Mouse (Mus musculus): Measurements from ENCODE around the gene Gm26661. TPM values are rescaled to one million over a fixed set of nuclear protein-coding genes. Genes with fewer than 3 reads are reported as not detected.

Gm26661 gene
- total and polyA plus RNA-seq, 3 experiments, result not detected

DNA sequence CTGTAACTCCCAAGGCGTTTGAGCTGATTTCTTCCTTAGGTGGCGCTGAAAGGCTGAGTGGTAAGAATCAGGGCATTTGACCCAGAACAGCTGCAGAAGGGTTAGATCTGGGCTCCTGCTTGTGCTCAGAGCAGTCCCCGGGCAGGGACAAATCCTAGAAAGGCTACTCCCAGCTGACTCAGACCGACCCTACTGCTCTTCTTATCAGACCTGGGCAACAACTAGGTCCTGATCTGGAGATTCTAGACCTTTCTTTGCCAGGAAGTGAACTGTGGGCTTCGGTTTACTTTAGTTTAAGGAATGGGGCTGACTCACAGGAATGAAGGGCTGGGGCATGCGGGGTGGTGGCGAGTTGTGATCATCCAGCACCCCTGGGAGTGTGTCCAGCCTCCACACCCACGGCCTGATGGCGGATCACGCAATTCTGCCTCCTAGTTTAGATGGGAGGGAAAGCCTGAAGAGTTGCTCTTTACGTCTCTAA lies 17.2 kb downstream of the Gm26661 start:
- in situ Hi-C loops (cut with MboI; ENCODE audit: low pct_ligation_motif_present, low pct_unique_long_range_greater_than_20kb, low sequenced_read_pairs), result loop anchor here (25.0 kb wide), 1 partner anchor 504 kb away; the partner anchor contains the start of gene Fam107a
- TF ChIP-seq E2F4 (IDR thresholded peaks at IDR 0.05; ENCODE audit: insufficient replicate concordance, low read depth, low read length) (no peak), ETS1 (conservative IDR thresholded peaks at IDR 0.05; ENCODE audit: low read depth, low read length) (no peak), RAD21 (IDR thresholded peaks at IDR 0.05; ENCODE audit: low read depth, low read length) (peak; percentile 19), MAZ (IDR thresholded peaks at IDR 0.05; ENCODE audit: low read depth, low read length) (no peak), ZC3H11A (IDR thresholded peaks at IDR 0.05; ENCODE audit: low read depth, low read length) (no peak), NELFE (IDR thresholded peaks at IDR 0.05; ENCODE audit: low read depth, low read length) (no peak), KAT2A (IDR thresholded peaks at IDR 0.05; ENCODE audit: insufficient replicate concordance, low read length) (no peak), CTCF (conservative IDR thresholded peaks at IDR 0.05 in 1 of 2, IDR thresholded peaks at IDR 0.05 in 1 of 2; ENCODE audit: low read depth in 2 of 2, low read length in 2 of 2) (peak in 1 of 2 experiments; percentile 20; a peak in 1 of 4 replicates), BHLHE40 (IDR thresholded peaks at IDR 0.05; ENCODE audit: low read depth, low read length) (no peak)
- no peak overlapping the region for H3K4me3 ChIP-seq (replicated peaks in 1 of 3; ENCODE audit: low read depth in 2 of 3, low read length in 2 of 3, poor library complexity in 1 of 3)
- dilution Hi-C loops (cut with MboI; ENCODE audit: extremely low pct_ligation_motif_present, extremely low pct_unique_long_range_greater_than_20kb, low sequenced_read_pairs), result no loop called here
- no peak overlapping the region for H3K9ac ChIP-seq (ENCODE audit: insufficient read depth, low read depth)
- H3K36me3 ChIP-seq (replicated peaks in 1 of 2; ENCODE audit: control insufficient read depth in 1 of 2, insufficient read depth in 1 of 2, low read length in 1 of 2), result no peaks in the 10 kb centered on the region
- peaks cover 5 to 25% of the 10 kb centered on the region in 2 experiments for H3K4me1 ChIP-seq (ENCODE audit: control insufficient read depth in 1 of 2, insufficient read depth in 2 of 2)
- H3K27me3 ChIP-seq (replicated peaks), result no peaks in the 10 kb centered on the region
- no peaks in the 10 kb centered on the region for H3K9me3 ChIP-seq (replicated peaks; ENCODE audit: low read length)
- no peaks in the 10 kb centered on the region for H3K79me2 ChIP-seq (replicated peaks; ENCODE audit: control insufficient read depth, extremely low read depth, insufficient read depth, poor library complexity, severe bottlenecking)
- no peak overlapping the region for H3K4me2 ChIP-seq (ENCODE audit: insufficient read depth, low read depth, poor library complexity, severe bottlenecking)
- H3K27ac ChIP-seq (ENCODE audit: insufficient read depth, low read depth), result no peak overlapping the region
- DNase-seq (ENCODE audit: extremely low read depth), result no peak

DNA sequence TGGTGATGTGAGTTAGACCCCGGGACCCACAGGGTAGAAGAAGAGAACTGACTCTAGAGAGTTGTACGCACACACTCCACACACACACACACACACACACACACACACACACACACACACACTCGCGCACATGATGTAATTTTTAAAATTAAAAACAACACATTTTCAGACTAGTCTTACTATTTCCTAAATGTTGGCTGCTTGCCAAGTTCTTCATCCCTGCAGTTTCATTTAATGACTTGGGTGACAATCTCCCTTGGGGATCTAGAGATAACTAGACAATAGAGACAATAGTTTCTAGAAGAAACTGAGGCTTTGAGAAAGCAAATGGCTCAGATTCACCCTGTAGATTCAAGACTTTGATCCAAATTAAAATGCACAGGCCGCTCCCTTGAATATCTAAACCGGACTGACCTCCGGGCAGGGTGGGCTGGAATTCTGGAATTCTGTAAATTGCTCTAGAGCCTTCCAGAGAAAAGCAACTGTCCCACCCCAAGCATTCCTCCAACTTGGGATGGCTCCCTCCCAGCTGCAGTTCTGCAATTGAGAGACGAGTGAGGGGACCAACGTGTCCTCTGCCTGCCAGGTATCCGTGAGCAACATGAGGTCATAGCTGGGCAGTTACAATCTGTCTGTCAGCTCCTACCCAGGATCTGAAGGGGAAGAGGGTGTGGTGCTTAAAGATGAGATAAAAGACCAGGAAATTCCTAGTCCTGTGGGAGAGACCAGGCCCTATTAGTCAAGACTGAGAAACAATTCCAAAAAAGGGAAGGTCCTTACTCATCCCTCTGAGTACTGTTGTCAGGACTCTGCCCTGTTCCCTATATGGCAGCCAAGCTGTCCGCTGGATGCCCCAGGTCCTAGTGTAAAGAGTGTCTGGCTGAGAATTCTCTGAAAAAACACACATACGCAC lies 17.9 kb downstream of the Gm26661 start:
- H3K36me3 ChIP-seq (replicated peaks in 1 of 2; ENCODE audit: control insufficient read depth in 1 of 2, insufficient read depth in 1 of 2, low read length in 1 of 2), result no peaks in the 10 kb centered on the region
- dilution Hi-C loops (cut with MboI; ENCODE audit: extremely low pct_ligation_motif_present, extremely low pct_unique_long_range_greater_than_20kb, low sequenced_read_pairs), result no loop called here

More for the DNA sequence above, 17.9 kb downstream of the Gm26661 start:
- Histone ChIP-seq H3K27ac (ENCODE audit: insufficient read depth, low read depth) (no peak overlapping the region), H3K9ac (ENCODE audit: insufficient read depth, low read depth) (no peak overlapping the region), H3K4me3 (replicated peaks in 1 of 3; ENCODE audit: low read depth in 2 of 3, low read length in 2 of 3, poor library complexity in 1 of 3) (no peak overlapping the region), H3K4me1 (ENCODE audit: control insufficient read depth in 1 of 2, insufficient read depth in 2 of 2) (peaks cover 0 to 18% of the 10 kb centered on the region in 2 experiments; a peak in 2 of 4 replicates), H3K27me3 (replicated peaks) (no peaks in the 10 kb centered on the region), H3K4me2 (ENCODE audit: insufficient read depth, low read depth, poor library complexity, severe bottlenecking) (no peak overlapping the region), H3K79me2 (replicated peaks; ENCODE audit: control insufficient read depth, extremely low read depth, insufficient read depth, poor library complexity, severe bottlenecking) (no peaks in the 10 kb centered on the region), H3K9me3 (replicated peaks; ENCODE audit: low read length) (no peaks in the 10 kb centered on the region)
- no peak for DNase-seq (ENCODE audit: extremely low read depth)
- in situ Hi-C loops (cut with MboI; ENCODE audit: low pct_ligation_motif_present, low pct_unique_long_range_greater_than_20kb, low sequenced_read_pairs), result loop anchor here (25.0 kb wide), 1 partner anchor 503 kb away; the partner anchor contains the start of gene Fam107a
- TF ChIP-seq BHLHE40 (IDR thresholded peaks at IDR 0.05; ENCODE audit: low read depth, low read length), result no peak
- TF ChIP-seq ZNF384 (IDR thresholded peaks at IDR 0.05; ENCODE audit: low read depth, low read length), result no peak
- TF ChIP-seq GABPA (IDR thresholded peaks at IDR 0.05; ENCODE audit: insufficient replicate concordance, low read depth, low read length), result no peak
- no peak for TF ChIP-seq USF2 (conservative IDR thresholded peaks at IDR 0.05; ENCODE audit: low read depth, low read length)
- TF ChIP-seq ZMIZ1 (IDR thresholded peaks at IDR 0.05; ENCODE audit: low read depth, low read length), result no peak
- TF ChIP-seq IRF4 (IDR thresholded peaks at IDR 0.05; ENCODE audit: low read depth, low read length), result no peak
- TF ChIP-seq MAFK (IDR thresholded peaks at IDR 0.05; ENCODE audit: insufficient replicate concordance, low read length), result no peak
- TF ChIP-seq USF1 (IDR thresholded peaks at IDR 0.05; ENCODE audit: low read depth, low read length), result no peak
- no peak for TF ChIP-seq KAT2A (IDR thresholded peaks at IDR 0.05; ENCODE audit: insufficient replicate concordance, low read length)
- TF ChIP-seq RAD21 (IDR thresholded peaks at IDR 0.05; ENCODE audit: low read depth, low read length), result no peak
- no peak for TF ChIP-seq ZKSCAN1 (IDR thresholded peaks at IDR 0.05; ENCODE audit: borderline replicate concordance, low read depth, low read length)
